Mouse (Mus musculus) lung, embryonic 14.5 days (tissue): ENCODE results near the gene Olfr273. TPM values are rescaled to one million over a fixed set of nuclear protein-coding genes. Genes with fewer than 3 reads are reported as not detected.
"Not testable (repeated sequence)": the region's sequence is repeated elsewhere in the genome, so short reads cannot be mapped to it uniquely, and the experiment has no call there.

Source experiments
- ATAC-seq: fragments of 200-750 bp; cut with Nextera tagmentation; 2 replicates; pipeline ENCODE4 v1.8.0; 2017; ENCODE audit warnings: mild to moderate bottlenecking, moderate TSS enrichment, moderate library complexity; ENCODE audit not compliant: insufficient read depth
- DNase-seq: peaks from one replicate; pipeline ENCODE4 v3.0.0-alpha.2; 2015
- H3K27ac ChIP-seq: fragments of 300-500 bp; sonication (generic); 2 replicates; pipeline ENCODE4 v1.5.1; 2014; ENCODE audit warnings: low read depth, mild to moderate bottlenecking, moderate library complexity
- H3K27me3 ChIP-seq: fragments of 300-500 bp; sonication (generic); 2 replicates; pipeline ENCODE4 v1.6.1; 2014; ENCODE audit warnings: low read length, control low read depth; ENCODE audit not compliant: insufficient read depth
- H3K36me3 ChIP-seq: fragments of 300-500 bp; sonication (generic); 2 replicates; pipeline ENCODE4 v1.6.1; 2014; ENCODE audit warnings: control low read depth; ENCODE audit not compliant: insufficient read depth
- H3K4me1 ChIP-seq: fragments of 300-500 bp; sonication (generic); 2 replicates; pipeline ENCODE4 v1.6.1; 2014; ENCODE audit warnings: antibody characterized with exemption, control low read depth; ENCODE audit not compliant: insufficient read depth
- H3K4me2 ChIP-seq: fragments of 300-500 bp; sonication (generic); 2 replicates; pipeline ENCODE4 v1.6.1; 2014; ENCODE audit warnings: mild to moderate bottlenecking
- H3K4me3 ChIP-seq: fragments of 300-500 bp; sonication (generic); 2 replicates; pipeline ENCODE4 v1.5.1; 2014; ENCODE audit warnings: low read depth, low read length
- H3K9ac ChIP-seq: fragments of 300-500 bp; sonication (generic); 2 replicates; pipeline ENCODE4 v1.6.1; 2014
- H3K9me3 ChIP-seq: fragments of 300-500 bp; sonication (generic); 2 replicates; pipeline ENCODE4 v1.6.1; 2016; ENCODE audit warnings: low read depth, low read length, control low read depth
- CTCF ChIP-seq: IDR thresholded peaks from 2 replicates; pipeline ENCODE4 v1.5.1; 2016; ENCODE audit warnings: antibody characterized with exemption, low read depth
- WGBS: fragments of 180-500 bp; shearing (Covaris S2); extraction: QIAGEN DNeasy Blood & Tissue Kit; methylation state at CpG from one replicate; pipeline ENCODE4 v1.1.7; 2014; 5-methylcytosine and 5-hydroxymethylcytosine counted together
- polyA plus RNA-seq: library from polyadenylated mRNA; unstranded; fragments of >200 nt; fragmentation: Nextera tagmentation; extraction: Ambion mirVana; gene quantifications from 2 replicates; pipeline ENCODE4 v1.2.1, GENCODE M21; 2014

The Olfr273 gene
- polyA plus RNA-seq = not detected in 2 replicates

GRCm38 (mm10) chr4:52859136-52859535 is at the start of gene Olfr273:
Gene Olfr273 (minus strand): TSS chr4:52859236.
- no peak for TF ChIP-seq CTCF
- 85% methylated on average over 1 of the region's 1 CpGs for WGBS
- no peak within 1 kb of the TSS for H3K9ac ChIP-seq
- no peaks in the 10 kb centered on the region for H3K27me3 ChIP-seq
- H3K27ac ChIP-seq = no peak within 1 kb of the TSS
- H3K4me1 ChIP-seq = no peaks in the 10 kb centered on the region
- no peaks in the 10 kb centered on the region for H3K9me3 ChIP-seq
- H3K36me3 ChIP-seq = no peaks in the 10 kb centered on the region
- H3K4me2 ChIP-seq = no peak within 1 kb of the TSS
- DNase-seq = no peak
- no peak within 1 kb of the TSS for H3K4me3 ChIP-seq
- no peak for ATAC-seq

GRCm38 (mm10) chr4:52864156-52864555 is 5.1 kb upstream of the Olfr273 start:
- no peaks in the 10 kb centered on the region for H3K4me1 ChIP-seq
- H3K4me3 ChIP-seq = no peak overlapping the region
- DNase-seq (no peak), ATAC-seq (no peak)
- H3K4me2 ChIP-seq = no peak overlapping the region
- H3K9me3 ChIP-seq = no peaks in the 10 kb centered on the region
- no peak for TF ChIP-seq CTCF
- 92% methylated on average over 9 of the region's 9 CpGs for WGBS
- H3K27me3 ChIP-seq = no peaks in the 10 kb centered on the region
- no peaks in the 10 kb centered on the region for H3K36me3 ChIP-seq
- no peak overlapping the region for H3K27ac ChIP-seq
- H3K9ac ChIP-seq = no peak overlapping the region

- Histone ChIP-seq H3K9ac (no peak overlapping the region), H3K27ac (no peak overlapping the region), H3K9me3 (no peaks in the 10 kb centered on the region), H3K4me1 (no peaks in the 10 kb centered on the region), H3K27me3 (no peaks in the 10 kb centered on the region), H3K4me2 (no peak overlapping the region), H3K4me3 (no peak overlapping the region), H3K36me3 (no peaks in the 10 kb centered on the region)
- 77% methylated on average over 5 of the region's 5 CpGs for WGBS
- TF ChIP-seq CTCF = no peak
- no peak for DNase-seq
- no peak for ATAC-seq
Measured at GRCm38 (mm10) chr4:52849672-52850071, 9.4 kb downstream of the Olfr273 start.

DNA sequence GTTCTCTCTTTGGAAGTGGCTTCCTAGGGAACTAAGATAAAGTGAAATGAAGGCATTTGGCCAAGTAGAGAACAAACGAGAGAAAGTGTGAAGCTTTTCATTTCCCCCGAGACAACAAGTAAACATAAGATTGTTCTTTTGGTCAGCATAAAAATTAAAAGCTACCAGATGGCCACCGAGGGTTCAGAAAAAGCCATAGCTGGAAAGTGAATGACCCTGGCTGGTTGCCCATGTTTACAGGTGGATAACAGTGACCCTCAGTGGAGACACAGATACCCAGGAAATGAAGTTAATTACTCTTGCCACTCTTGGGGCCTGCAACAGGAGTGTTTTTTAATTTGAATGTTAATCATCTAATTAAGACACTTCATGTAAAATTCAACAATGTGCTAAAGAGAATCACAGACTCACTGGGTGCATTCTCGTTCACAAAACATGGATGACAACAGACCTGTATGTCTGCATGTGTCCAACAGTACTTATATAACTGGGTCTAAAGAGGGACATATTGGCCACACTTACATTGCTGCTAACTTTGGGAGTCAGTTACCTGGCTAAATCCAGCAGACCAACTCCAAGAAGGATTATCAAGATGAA is 9.9 kb downstream of the Olfr273 start:
- TF ChIP-seq CTCF = no peak
- H3K27ac ChIP-seq = no peak overlapping the region
- H3K27me3 ChIP-seq = no peaks in the 10 kb centered on the region
- DNase-seq (no peak), ATAC-seq (no peak)
- no peak overlapping the region for H3K9ac ChIP-seq
- no peak overlapping the region for H3K4me3 ChIP-seq
- WGBS = 53% methylated on average over 4 of the region's 4 CpGs
- no peaks in the 10 kb centered on the region for H3K4me1 ChIP-seq
- no peak overlapping the region for H3K4me2 ChIP-seq
- no peaks in the 10 kb centered on the region for H3K9me3 ChIP-seq
- H3K36me3 ChIP-seq = no peaks in the 10 kb centered on the region

- DNase-seq = not testable (repeated sequence)
Measured at GRCm38 (mm10) chr4:52845411-52845810, 13.6 kb downstream of the Olfr273 start.

DNA sequence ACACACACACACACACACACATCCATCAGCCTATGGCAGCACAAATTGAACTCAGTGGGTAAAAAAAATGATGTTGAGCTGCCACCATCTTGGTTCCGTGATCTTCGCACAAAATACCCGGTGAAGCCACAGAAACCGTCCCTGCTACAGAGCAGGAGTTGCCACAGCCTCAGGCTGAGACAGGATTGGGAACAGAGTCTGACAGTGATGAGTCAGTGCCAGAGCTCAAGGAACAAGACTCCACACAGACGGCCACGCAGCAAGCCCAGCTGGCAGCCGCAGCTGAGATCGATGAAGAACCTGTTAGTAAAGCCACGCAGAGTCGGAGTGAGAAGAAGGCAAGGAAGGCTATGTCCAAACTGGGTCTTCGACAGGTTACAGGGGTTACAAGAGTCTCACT is 37.7 kb downstream of the Olfr273 start:
- H3K4me1 ChIP-seq = no peaks in the 10 kb centered on the region

More at GRCm38 (mm10) chr4:52845411-52845810, 13.6 kb downstream of the Olfr273 start:
- H3K4me2 ChIP-seq, H3K4me1 ChIP-seq, H3K27ac ChIP-seq, H3K36me3 ChIP-seq, H3K27me3 ChIP-seq, H3K4me3 ChIP-seq, H3K9me3 ChIP-seq, ATAC-seq, H3K9ac ChIP-seq: not testable (repeated sequence)
- 32% methylated on average over 1 of the region's 1 CpGs for WGBS

GRCm38 (mm10) chr4:52814304-52814703 is 44.7 kb downstream of the Olfr273 start, which contains the start of gene Olfr275:
Gene Olfr275 (plus strand): TSS chr4:52814604.
- Histone ChIP-seq H3K4me2 (no peak within 1 kb of the TSS), H3K4me1 (no peaks in the 10 kb centered on the region), H3K27me3 (no peaks in the 10 kb centered on the region), H3K9ac (no peak within 1 kb of the TSS), H3K36me3 (no peaks in the 10 kb centered on the region), H3K4me3 (no peak within 1 kb of the TSS), H3K9me3 (no peaks in the 10 kb centered on the region), H3K27ac (no peak within 1 kb of the TSS)
- DNase-seq (no peak), ATAC-seq (no peak)
- 84% methylated on average over 2 of the region's 2 CpGs for WGBS
- TF ChIP-seq CTCF = no peak

More for the DNA sequence above, 37.7 kb downstream of the Olfr273 start:
- H3K4me2 ChIP-seq = no peak overlapping the region
- WGBS = 94% methylated on average over 11 of the region's 11 CpGs
- no peaks in the 10 kb centered on the region for H3K9me3 ChIP-seq
- no peaks in the 10 kb centered on the region for H3K27me3 ChIP-seq
- no peak overlapping the region for H3K9ac ChIP-seq
- H3K36me3 ChIP-seq = no peaks in the 10 kb centered on the region
- H3K27ac ChIP-seq = no peak overlapping the region
- no peak for TF ChIP-seq CTCF
- DNase-seq (no peak), ATAC-seq (no peak)
- no peak overlapping the region for H3K4me3 ChIP-seq
